Mouse (Mus musculus) embryonic fibroblast, embryonic 13.5 days (primary cell): Measurements from ENCODE around the gene Ggact.

Experiments used
- CTCF ChIP-seq: IDR thresholded peaks from 2 replicates; pipeline ENCODE4 v1.5.1; 2011; ENCODE audit warnings: mild to moderate bottlenecking, control low read depth, low read length, moderate library complexity, borderline replicate concordance; ENCODE audit not compliant: insufficient read depth
- POLR2A ChIP-seq: IDR thresholded peaks from 2 replicates; pipeline ENCODE4 v1.6.1; 2011; ENCODE audit warnings: low read depth, mild to moderate bottlenecking, control low read depth, low read length, moderate library complexity

DNA sequence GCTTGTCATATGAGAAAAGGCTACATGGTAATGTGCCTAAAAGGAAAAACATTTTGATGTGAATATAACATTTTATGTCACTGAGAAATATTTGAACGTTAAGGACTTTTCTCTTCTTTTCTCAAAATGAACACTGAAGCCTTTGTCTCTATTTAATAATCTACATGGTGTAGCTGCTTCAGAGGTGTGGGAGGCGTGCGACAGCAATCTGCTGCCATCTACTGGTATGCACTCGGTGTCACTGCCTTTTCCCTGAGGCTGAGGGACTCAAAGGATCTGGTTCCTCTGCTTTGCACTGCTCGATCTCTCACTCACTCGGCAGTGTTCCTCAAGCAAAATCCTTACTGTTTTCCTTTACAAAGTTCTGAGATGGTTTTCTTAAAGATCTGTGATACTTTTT, 37.4 kb downstream of the Ggact start:
- TF ChIP-seq CTCF (peak; percentile 100), POLR2A (no peak)
